Mouse (Mus musculus) cortical plate, adult 2 months (tissue): ENCODE measurements around the gene Camsap1.
A peak's percentile ranks its signal among the peaks of the same experiment; 100 is the strongest.

ENCODE experiments used
- CTCF ChIP-seq: fragments of 200-500 bp; IDR thresholded peaks from 2 replicates; pipeline ENCODE4 v1.5.1; 2011; ENCODE audit warnings: mild to moderate bottlenecking, control low read depth, low read length; ENCODE audit not compliant: insufficient read depth; ENCODE audit errors: extremely low read depth
- POLR2A ChIP-seq: fragments of 200-500 bp; IDR thresholded peaks from 2 replicates; pipeline ENCODE4 v1.6.1; 2011; ENCODE audit warnings: mild to moderate bottlenecking, low read length, control low read depth; ENCODE audit not compliant: insufficient read depth; ENCODE audit errors: extremely low read depth

DNA sequence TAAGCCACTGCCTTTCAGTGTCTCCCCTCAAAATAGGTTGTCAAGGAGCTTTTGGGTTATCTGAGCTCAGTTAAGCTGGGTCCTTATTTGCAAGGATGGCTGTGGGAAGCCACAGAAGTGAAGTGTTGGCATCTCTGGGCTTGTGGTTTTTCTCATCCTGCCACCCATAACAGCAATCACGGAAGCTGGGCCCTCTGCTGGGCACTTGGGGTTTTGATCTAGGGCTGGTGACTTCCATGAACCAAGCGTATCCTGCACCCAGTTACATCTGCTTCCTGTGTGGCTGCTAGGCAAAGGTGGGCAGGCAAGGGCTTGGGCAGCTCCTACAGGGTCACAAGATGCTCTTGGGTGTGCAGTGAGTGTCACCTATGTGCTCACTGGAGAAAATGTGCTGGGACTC is 69.8 kb downstream of the Camsap1 start:
- TF ChIP-seq CTCF (peak; percentile 61), POLR2A (no peak)
